In the genomic region with DNA sequence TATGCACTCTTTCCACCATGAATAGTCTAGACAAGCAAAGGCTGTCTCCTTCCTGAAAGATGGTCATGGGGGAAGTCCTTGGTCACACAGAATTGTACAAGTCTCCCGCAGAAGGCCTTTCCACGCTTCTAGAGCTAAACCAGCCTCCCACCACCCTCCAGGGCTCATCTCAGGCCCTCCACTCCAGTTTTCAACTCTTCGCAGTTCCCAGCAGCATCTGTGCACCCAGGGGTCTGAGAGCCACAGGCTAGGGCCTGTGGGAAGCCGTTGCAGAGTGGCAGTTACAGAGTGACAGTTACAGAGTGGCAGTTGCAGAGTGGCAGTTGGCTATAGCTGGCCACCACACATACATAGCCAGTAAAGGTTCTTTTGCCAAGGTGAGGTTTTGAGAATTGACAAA, we compare ENCODE assay signal across 1 mouse cellular context. TPM values are rescaled to one million over a fixed set of nuclear protein-coding genes. Genes with fewer than 3 reads are reported as not detected.
"Had no signal": no experiment of that assay in that cellular context is flagged by ENCODE, and none has a peak within 500 bp of the region (broad histone marks: within the 10 kb centered on the region; RNA-seq: fewer than 3 reads in every experiment).

No protein-coding gene starts in this region.

RNA-seq across cellular contexts. Expression of a gene that starts 23.4 kb away (rescaled TPM):
- polyA plus RNA-seq: inflammation-experienced regulatory T-cells, adult 6 months had no signal
